Mouse (Mus musculus) heart, embryonic 14.5 days (tissue): ENCODE results near the gene Kcnip1. TPM values are rescaled to one million over a fixed set of nuclear protein-coding genes. Genes with fewer than 3 reads are reported as not detected.

ENCODE experiments used
- ATAC-seq: fragments of 200-750 bp; cut with Nextera tagmentation; 2 replicates; pipeline ENCODE4 v1.8.0; 2017; ENCODE audit warnings: low read depth, moderate TSS enrichment; ENCODE audit not compliant: insufficient number of reproducible peaks, insufficient read depth, low FRiP score
- H3K27ac ChIP-seq, 2 experiments: fragments of 200-500 bp in 1 of 2; fragments of 300-500 bp in 1 of 2; sonication (generic) in 1 of 2; replicated peaks in 1 of 2; 2 replicates each; pipeline ENCODE4 v1.5.1; 2012 to 2014; ENCODE audit warnings: low read depth in 2 of 2, low read length in 2 of 2, control low read depth in 1 of 2, mild to moderate bottlenecking in 1 of 2, mixed read lengths in 1 of 2; ENCODE audit not compliant: control insufficient read depth in 1 of 2, insufficient read depth in 1 of 2
- H3K27me3 ChIP-seq: fragments of 300-500 bp; sonication (generic); 2 replicates; pipeline ENCODE4 v1.6.1; 2014; ENCODE audit warnings: mild to moderate bottlenecking, low read length, control low read depth; ENCODE audit not compliant: control insufficient read depth, insufficient read depth
- H3K36me3 ChIP-seq: fragments of 300-500 bp; sonication (generic); 2 replicates; pipeline ENCODE4 v1.6.1; 2014; ENCODE audit warnings: mild to moderate bottlenecking, control low read depth, low read length, mixed read lengths; ENCODE audit not compliant: control insufficient read depth, insufficient read depth
- H3K4me1 ChIP-seq, 2 experiments: fragments of 200-500 bp in 1 of 2; fragments of 300-500 bp in 1 of 2; sonication (generic) in 1 of 2; 2 replicates each; pipeline ENCODE4 v1.6.1; 2012 to 2014; ENCODE audit warnings: low read length in 2 of 2, control low read depth in 1 of 2, mixed read lengths in 1 of 2; ENCODE audit not compliant: control insufficient read depth in 2 of 2, insufficient read depth in 2 of 2
- H3K4me2 ChIP-seq: fragments of 300-500 bp; sonication (generic); 2 replicates; pipeline ENCODE4 v1.6.1; 2014; ENCODE audit warnings: mild to moderate bottlenecking, low read length
- H3K4me3 ChIP-seq, 2 experiments: fragments of 200-500 bp in 1 of 2; fragments of 300-500 bp in 1 of 2; sonication (generic) in 1 of 2; 2 replicates each; pipeline ENCODE4 v1.5.1; 2012 to 2014; ENCODE audit warnings: low read length in 2 of 2, mild to moderate bottlenecking in 2 of 2, control low read depth in 1 of 2, low read depth in 1 of 2, moderate library complexity in 1 of 2; ENCODE audit not compliant: control insufficient read depth in 1 of 2, insufficient read depth in 1 of 2
- H3K9ac ChIP-seq: fragments of 300-500 bp; sonication (generic); 2 replicates; pipeline ENCODE4 v1.6.1; 2014; ENCODE audit warnings: mild to moderate bottlenecking, low read length
- H3K9me3 ChIP-seq: fragments of 300-500 bp; sonication (generic); 2 replicates; pipeline ENCODE4 v1.6.1; 2016; ENCODE audit warnings: low read length, control low read depth; ENCODE audit not compliant: control insufficient read depth
- WGBS: fragments of 180-500 bp; shearing (Covaris S2); extraction: QIAGEN DNeasy Blood & Tissue Kit; methylation state at CpG from one replicate; pipeline ENCODE4 v1.1.7; 2014; 5-methylcytosine and 5-hydroxymethylcytosine counted together
- polyA plus RNA-seq: library from polyadenylated mRNA; unstranded; fragments of >200 nt; fragmentation: Nextera tagmentation; extraction: Ambion mirVana; gene quantifications from 2 replicates; pipeline ENCODE4 v1.2.1, GENCODE M21; 2014

Kcnip1 gene
- polyA plus RNA-seq, 1 experiment from 2014 or later: 0.11 TPM

- no peak overlapping the region for H3K9ac ChIP-seq
- no peaks in the 10 kb centered on the region for H3K36me3 ChIP-seq
- ATAC-seq: no peak
- H3K4me2 ChIP-seq: no peak overlapping the region
- H3K4me1 ChIP-seq: peaks cover 10 to 18% of the 10 kb centered on the region in 2 experiments; a peak in 3 of 4 replicates
- H3K4me3 ChIP-seq: no peak overlapping the region
- no peak overlapping the region for H3K27ac ChIP-seq
- WGBS: 81% methylated on average over 12 of the region's 12 CpGs
- peaks cover 8% of the 10 kb centered on the region; the same call in 1 of the 2 replicates for H3K27me3 ChIP-seq
- no peaks in the 10 kb centered on the region for H3K9me3 ChIP-seq
These were observed 78.7 kb downstream of the Kcnip1 start for GRCm38 (mm10) chr11:33914216-33914615.

- H3K4me2 ChIP-seq: no peak overlapping the region
- H3K4me1 ChIP-seq: peaks cover 10 to 18% of the 10 kb centered on the region in 2 experiments; a peak in 3 of 4 replicates
- no peak overlapping the region for H3K27ac ChIP-seq
- no peak for ATAC-seq
- H3K36me3 ChIP-seq: no peaks in the 10 kb centered on the region
- peaks cover 4% of the 10 kb centered on the region; the same call in 1 of the 2 replicates for H3K27me3 ChIP-seq
- no peak overlapping the region for H3K4me3 ChIP-seq
- WGBS: 52% methylated on average over 7 of the region's 7 CpGs
- no peak overlapping the region for H3K9ac ChIP-seq
- H3K9me3 ChIP-seq: no peaks in the 10 kb centered on the region
These were observed 79.9 kb downstream of the Kcnip1 start for GRCm38 (mm10) chr11:33913061-33913460.

- no peak overlapping the region for H3K27ac ChIP-seq
- H3K27me3 ChIP-seq: no peaks in the 10 kb centered on the region
- H3K9me3 ChIP-seq: no peaks in the 10 kb centered on the region
- H3K36me3 ChIP-seq: no peaks in the 10 kb centered on the region
- H3K4me3 ChIP-seq: no peak overlapping the region
- H3K9ac ChIP-seq: no peak overlapping the region
- WGBS: 18% methylated on average over 2 of the region's 2 CpGs
- no peak overlapping the region for H3K4me2 ChIP-seq
- ATAC-seq: peak; percentile 46; the same call in 1 of the 2 replicates
- H3K4me1 ChIP-seq: peaks cover 10 to 18% of the 10 kb centered on the region in 2 experiments; a peak in 3 of 4 replicates
These were observed 80.8 kb downstream of the Kcnip1 start for GRCm38 (mm10) chr11:33912151-33912571.

GRCm38 (mm10) chr11:33910982-33911381 is 82.0 kb downstream of the Kcnip1 start:
- no peak overlapping the region for H3K4me2 ChIP-seq
- no peak overlapping the region for H3K4me3 ChIP-seq
- H3K36me3 ChIP-seq: no peaks in the 10 kb centered on the region
- H3K9me3 ChIP-seq: no peaks in the 10 kb centered on the region
- 26% methylated on average over 7 of the region's 7 CpGs for WGBS
- no peak for ATAC-seq
- peaks cover 10 to 18% of the 10 kb centered on the region in 2 experiments; a peak in 3 of 4 replicates for H3K4me1 ChIP-seq
- no peak overlapping the region for H3K27ac ChIP-seq
- H3K9ac ChIP-seq: no peak overlapping the region
- no peaks in the 10 kb centered on the region for H3K27me3 ChIP-seq

GRCm38 (mm10) chr11:33908360-33909175 is 84.4 kb downstream of the Kcnip1 start:
- WGBS: 61% methylated on average over 4 of the region's 4 CpGs

GRCm38 (mm10) chr11:33903494-33903893 is 89.5 kb downstream of the Kcnip1 start:
- H3K4me1 ChIP-seq: no peaks in the 10 kb centered on the region
- ATAC-seq: no peak
- H3K4me3 ChIP-seq: no peak overlapping the region
- H3K9ac ChIP-seq: no peak overlapping the region
- no peak overlapping the region for H3K4me2 ChIP-seq
- no peaks in the 10 kb centered on the region for H3K9me3 ChIP-seq
- H3K27me3 ChIP-seq: no peaks in the 10 kb centered on the region
- 43% methylated on average over 6 of the region's 6 CpGs for WGBS
- H3K36me3 ChIP-seq: no peaks in the 10 kb centered on the region
- no peak overlapping the region for H3K27ac ChIP-seq

More at GRCm38 (mm10) chr11:33908360-33909175, 84.4 kb downstream of the Kcnip1 start:
- Histone ChIP-seq H3K4me1 (peaks cover 10 to 18% of the 10 kb centered on the region in 2 experiments; a peak in 3 of 4 replicates), H3K36me3 (no peaks in the 10 kb centered on the region), H3K9ac (no peak overlapping the region), H3K27ac (no peak overlapping the region), H3K27me3 (no peaks in the 10 kb centered on the region), H3K9me3 (no peaks in the 10 kb centered on the region), H3K4me3 (no peak overlapping the region), H3K4me2 (no peak overlapping the region)
- no peak; the same call in 1 of the 2 replicates for ATAC-seq

GRCm38 (mm10) chr11:33902377-33902776 is 90.6 kb downstream of the Kcnip1 start:
- H3K27me3 ChIP-seq: no peaks in the 10 kb centered on the region
- WGBS: 49% methylated on average over 10 of the region's 10 CpGs
- no peaks in the 10 kb centered on the region for H3K4me1 ChIP-seq
- no peak overlapping the region for H3K4me2 ChIP-seq
- no peaks in the 10 kb centered on the region for H3K9me3 ChIP-seq
- no peak overlapping the region for H3K9ac ChIP-seq
- H3K36me3 ChIP-seq: no peaks in the 10 kb centered on the region
- H3K27ac ChIP-seq: no peak overlapping the region
- no peak for ATAC-seq
- no peak overlapping the region for H3K4me3 ChIP-seq
